Mouse (Mus musculus): ENCODE results near the gene Eef1akmt2.

The Eef1akmt2 gene

DNA sequence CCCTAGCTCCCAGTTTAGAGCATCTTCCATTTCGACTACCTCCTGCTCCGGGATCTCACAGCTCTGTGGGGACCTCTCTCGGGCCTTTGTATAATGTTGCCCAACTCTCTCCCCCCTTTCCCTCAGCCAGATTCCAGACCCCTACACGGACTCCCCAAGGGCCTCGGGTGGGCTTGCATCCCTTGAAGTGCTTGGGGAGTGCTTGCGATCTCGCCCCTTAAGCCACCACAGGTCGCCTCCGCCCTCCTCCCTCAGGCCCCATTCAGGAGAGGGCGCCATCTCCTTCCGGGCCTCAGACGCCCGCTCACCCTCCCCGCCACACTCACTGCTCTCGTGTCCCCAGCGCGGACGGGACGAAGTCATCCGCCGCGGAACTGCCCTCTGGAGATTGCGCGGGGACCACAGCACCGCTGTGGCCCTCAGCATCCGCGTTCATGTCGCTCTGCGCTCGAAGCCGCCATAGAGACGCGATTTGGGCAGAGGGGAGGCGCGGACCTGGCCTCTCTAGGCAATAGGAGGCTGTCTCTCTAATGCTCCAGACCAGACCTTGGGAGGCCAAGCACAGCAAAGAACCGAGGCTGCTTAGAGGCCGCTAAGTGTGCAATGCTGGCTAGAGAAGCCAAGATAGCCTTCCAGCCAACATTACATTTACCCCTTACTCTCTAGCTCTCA is at the start of gene Eef1akmt2:
Gene Eef1akmt2, minus strand, starts transcription at position 501 of the 672 bp plus-strand sequence.
- peak; percentile 86 for DNase-seq (ENCODE audit: low read depth, low spot score)

- no peak for DNase-seq (ENCODE audit: low read depth, low spot score)
These were observed 48.5 kb upstream of the Eef1akmt2 start for GRCm38 (mm10) chr7:132900826-132901531.

DNA sequence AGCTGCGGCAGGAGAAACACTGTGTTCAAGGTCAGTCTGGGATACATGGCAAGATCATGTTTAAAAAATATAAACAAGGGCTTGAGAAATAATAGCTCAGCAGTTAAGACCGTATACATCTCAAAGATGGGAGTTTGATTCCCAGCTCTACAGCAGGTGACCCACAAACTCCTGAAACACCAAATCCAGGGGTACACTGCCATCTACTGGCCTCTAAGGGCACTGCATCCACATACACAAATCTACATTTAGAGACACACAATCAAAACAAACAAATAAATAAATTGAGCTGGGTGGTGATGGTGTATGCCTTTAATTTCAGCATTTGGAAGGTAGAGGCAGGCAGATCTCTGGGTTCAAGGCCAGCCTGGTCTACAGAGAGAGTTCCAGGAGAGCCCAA is 45.8 kb upstream of the Eef1akmt2 start:
- no peak for DNase-seq (ENCODE audit: low read depth, low spot score)

DNA sequence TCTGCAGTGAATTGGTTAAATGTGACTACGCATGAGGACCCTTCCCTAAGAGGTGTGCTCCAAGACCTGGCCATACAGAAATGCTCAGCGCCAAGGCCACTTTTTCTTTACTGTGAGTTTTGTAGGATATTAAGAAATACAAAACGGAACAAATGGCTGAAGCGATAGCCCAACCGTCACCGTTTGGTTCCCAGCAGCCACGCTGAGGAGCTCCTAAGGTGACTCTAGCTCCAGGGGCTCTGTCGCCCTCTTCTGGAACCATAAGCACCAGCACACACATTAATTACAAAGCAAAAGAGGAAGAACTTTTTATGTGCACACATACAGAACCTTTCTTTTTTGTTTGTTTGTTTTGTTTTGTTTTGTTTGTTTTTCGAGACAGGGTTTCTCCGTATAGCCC is 44.8 kb upstream of the Eef1akmt2 start:
- no peak for DNase-seq (ENCODE audit: low read depth, low spot score)

GRCm38 (mm10) chr7:132896206-132896815 is 43.8 kb upstream of the Eef1akmt2 start:
- DNase-seq (ENCODE audit: low read depth, low spot score), result no peak

GRCm38 (mm10) chr7:132894841-132895555 is 42.5 kb upstream of the Eef1akmt2 start:
- no peak for DNase-seq (ENCODE audit: low read depth, low spot score)

GRCm38 (mm10) chr7:132893336-132893735 is 40.9 kb upstream of the Eef1akmt2 start:
- no peak for DNase-seq (ENCODE audit: low read depth, low spot score)

DNA sequence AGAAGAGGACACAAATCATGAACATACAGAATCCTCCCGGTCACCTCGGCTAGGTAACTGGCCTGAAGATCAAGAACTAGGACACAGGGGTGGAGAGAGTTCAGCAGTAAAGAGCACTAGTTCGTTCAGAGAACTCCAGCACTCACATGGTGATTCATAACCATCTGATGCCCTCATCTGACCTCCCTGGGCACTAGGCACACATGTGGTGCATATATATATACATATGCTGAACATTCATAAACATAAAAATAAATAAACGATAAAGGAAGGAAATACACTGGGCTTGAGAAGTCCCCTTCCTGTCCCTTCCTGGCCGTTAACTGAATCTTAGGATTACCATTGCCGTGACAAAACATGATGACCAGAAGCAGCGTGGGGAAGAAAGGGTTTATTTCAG is 40.3 kb upstream of the Eef1akmt2 start:
- DNase-seq (ENCODE audit: low read depth, low spot score), result no peak

DNA sequence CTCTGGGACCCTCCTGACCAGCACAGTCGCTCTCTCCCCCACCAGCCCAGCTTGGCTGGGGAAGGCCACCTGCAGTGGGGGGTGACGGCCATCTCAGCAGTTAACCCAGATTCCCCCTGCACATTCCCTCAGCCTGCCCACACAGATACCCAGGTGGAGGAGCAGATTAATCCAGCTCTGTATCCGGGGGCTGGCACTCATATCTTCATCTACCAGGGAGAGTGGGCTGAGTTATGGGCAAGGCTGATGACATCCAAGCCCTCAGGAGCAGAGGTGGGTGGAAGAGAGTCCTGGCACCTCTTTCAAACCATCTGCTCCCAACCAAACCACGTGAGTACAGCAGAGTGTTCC is 39.8 kb upstream of the Eef1akmt2 start:
- DNase-seq (ENCODE audit: low read depth, low spot score), result no peak

DNA sequence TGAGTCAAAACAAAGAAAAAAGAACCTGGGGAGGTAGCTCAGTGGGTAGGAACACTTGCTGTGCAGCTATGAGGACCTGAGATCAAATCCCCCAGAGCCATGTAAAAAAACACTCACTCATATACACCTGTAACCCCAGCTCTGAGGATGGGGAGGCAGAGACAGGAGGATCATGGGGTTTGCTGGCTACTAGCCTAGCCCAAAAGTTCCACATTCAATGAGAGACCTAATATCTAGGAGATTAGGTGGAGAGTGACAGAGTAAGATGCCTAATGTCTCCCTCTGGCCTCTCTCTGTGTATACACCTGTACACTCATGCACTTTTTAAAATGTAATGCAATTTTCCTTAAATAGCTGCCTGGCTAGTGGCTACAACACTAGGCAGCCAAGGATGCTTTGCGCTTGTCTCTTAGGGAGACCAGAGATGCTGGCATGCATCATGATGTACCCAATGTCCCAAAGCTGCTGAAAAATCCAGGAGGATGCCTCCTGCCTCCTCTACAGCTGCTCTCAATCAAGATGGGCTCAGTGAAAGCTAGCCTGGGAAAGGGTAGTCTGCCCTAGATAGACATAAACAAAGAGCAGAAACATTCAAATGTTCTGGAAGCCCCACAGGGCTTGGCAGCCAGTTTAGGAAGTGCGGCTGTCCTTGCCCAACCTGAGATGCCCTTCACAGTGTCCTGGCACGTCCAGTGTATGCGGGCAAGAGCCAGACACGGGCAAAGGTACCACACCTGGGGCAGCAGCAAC is 39.3 kb upstream of the Eef1akmt2 start:
- no peak for DNase-seq (ENCODE audit: low read depth, low spot score)

DNA sequence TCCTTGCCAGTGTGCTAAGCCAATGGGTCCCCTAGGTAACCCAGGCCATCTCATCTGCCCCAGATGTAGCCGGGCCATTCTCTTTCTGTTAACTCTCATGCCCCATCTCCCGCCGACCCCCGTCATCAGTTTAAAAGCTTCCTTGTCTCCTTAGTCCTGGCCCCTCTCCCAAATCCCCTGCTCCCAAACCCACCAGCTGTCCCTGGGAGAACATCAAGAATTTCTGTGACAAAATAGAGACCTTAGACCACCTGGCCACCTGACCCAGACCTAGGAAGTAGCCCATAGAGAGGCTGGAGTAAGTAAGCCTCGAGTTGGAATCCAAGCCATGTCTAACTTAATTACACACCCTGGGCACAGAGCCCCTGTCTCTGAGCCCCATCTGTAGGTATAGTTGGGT is 37.7 kb upstream of the Eef1akmt2 start:
- DNase-seq (ENCODE audit: low read depth, low spot score), result no peak

- DNase-seq (ENCODE audit: low read depth, low spot score), result no peak
These were observed 37.2 kb upstream of the Eef1akmt2 start for GRCm38 (mm10) chr7:132889691-132890090.

GRCm38 (mm10) chr7:132888518-132889249 is 36.2 kb upstream of the Eef1akmt2 start:
- DNase-seq (ENCODE audit: low read depth, low spot score), result no peak

GRCm38 (mm10) chr7:132888052-132888451 is 35.6 kb upstream of the Eef1akmt2 start:
- DNase-seq (ENCODE audit: low read depth, low spot score), result no peak

- peak; percentile 20 for DNase-seq (ENCODE audit: low read depth, low spot score)
These were observed 34.7 kb upstream of the Eef1akmt2 start for GRCm38 (mm10) chr7:132887019-132887804.

- no peak for DNase-seq (ENCODE audit: low read depth, low spot score)
These were observed 31.6 kb upstream of the Eef1akmt2 start for GRCm38 (mm10) chr7:132884031-132884430.

- no peak for DNase-seq (ENCODE audit: low read depth, low spot score)
These were observed 29.9 kb upstream of the Eef1akmt2 start for GRCm38 (mm10) chr7:132882343-132882742.

GRCm38 (mm10) chr7:132880276-132880675 is 27.8 kb upstream of the Eef1akmt2 start:
- DNase-seq (ENCODE audit: low read depth, low spot score), result no peak

DNA sequence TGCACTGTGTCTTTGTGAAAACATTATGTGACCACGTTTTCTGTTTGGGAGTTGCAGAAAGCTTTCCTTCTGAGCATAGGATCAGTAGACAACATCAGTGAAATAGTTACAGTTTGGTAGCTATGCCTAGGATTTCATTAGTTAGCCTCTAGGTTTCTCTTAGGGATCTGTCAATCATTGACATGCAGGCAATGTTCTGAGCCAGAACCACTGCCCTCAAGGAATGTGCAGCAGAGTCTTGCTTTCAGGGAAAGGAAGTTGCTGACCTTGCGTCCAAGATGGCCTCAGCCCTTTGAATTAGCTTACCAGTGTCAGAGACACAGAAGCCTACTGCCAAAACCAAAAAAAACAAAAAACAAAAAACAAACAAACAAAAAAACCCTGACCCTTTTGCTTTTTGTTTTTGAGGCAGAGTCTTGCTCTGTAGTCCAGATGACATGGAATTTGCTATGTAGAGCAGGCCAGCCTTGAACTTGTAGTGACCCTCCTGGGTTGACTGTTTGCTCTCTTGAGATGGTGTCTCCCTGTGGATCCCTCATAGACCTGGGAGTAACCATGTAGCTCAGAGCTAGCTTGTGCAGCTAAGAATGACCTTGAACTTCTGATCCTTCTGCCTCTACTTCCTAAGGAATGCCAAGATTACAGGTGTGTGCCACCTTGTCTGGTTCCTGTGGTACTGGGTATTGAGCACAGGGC is 23.1 kb upstream of the Eef1akmt2 start:
- no peak for DNase-seq (ENCODE audit: low read depth, low spot score)

All from forelimb bud, embryonic 11.5 days (tissue).